Mouse (Mus musculus): ENCODE data around the gene Gm5105.

GRCm38 (mm10) chr3:138097718-138098117, 30.5 kb upstream of the Gm5105 start:
- TF ChIP-seq CTCF (IDR thresholded peaks at IDR 0.05; ENCODE audit: borderline replicate concordance, extremely low read depth, insufficient read depth, insufficient read length) (no peak), POLR2A (IDR thresholded peaks at IDR 0.05; ENCODE audit: borderline replicate concordance, extremely low read depth, insufficient read depth, insufficient read length, poor library complexity, severe bottlenecking) (no peak)

Measured in brain, embryonic 14.5 days (tissue).